Mouse (Mus musculus): Measurements from ENCODE around the gene Trim14.
A peak's percentile ranks its signal among the peaks of the same experiment; 100 is the strongest.

Gene Trim14

GRCm38 (mm10) chr4:46526798-46527557 is 9.0 kb downstream of the Trim14 start:
- DNase-seq = no peak

GRCm38 (mm10) chr4:46526226-46526625 is 9.7 kb downstream of the Trim14 start:
- DNase-seq = no peak

- DNase-seq = no peak
Measured at GRCm38 (mm10) chr4:46523324-46523723, 12.6 kb downstream of the Trim14 start.

GRCm38 (mm10) chr4:46521457-46521856 is 14.5 kb downstream of the Trim14 start:
- no peak for DNase-seq

- DNase-seq = no peak
Measured at GRCm38 (mm10) chr4:46520491-46520890, 15.4 kb downstream of the Trim14 start.

- peak; percentile 87 to 92 for DNase-seq
Measured at GRCm38 (mm10) chr4:46507736-46508460, 28.0 kb downstream of the Trim14 start.

- DNase-seq = peak; percentile 97 to 98
Measured at GRCm38 (mm10) chr4:46506801-46507610, 28.9 kb downstream of the Trim14 start.

GRCm38 (mm10) chr4:46505361-46506057 is 30.4 kb downstream of the Trim14 start:
- DNase-seq = no peak

- DNase-seq = no peak
Measured at GRCm38 (mm10) chr4:46503881-46504280, 32.1 kb downstream of the Trim14 start.

- DNase-seq = no peak
Measured at GRCm38 (mm10) chr4:46502606-46503502, 33.1 kb downstream of the Trim14 start.

- DNase-seq = peak in 1 of 2 experiments; percentile 51
Measured at GRCm38 (mm10) chr4:46498976-46499375, 37.0 kb downstream of the Trim14 start.

GRCm38 (mm10) chr4:46498511-46498910 is 37.4 kb downstream of the Trim14 start:
- no peak for DNase-seq

- peak; percentile 38 to 85 for DNase-seq
Measured at GRCm38 (mm10) chr4:46497286-46497892, 38.6 kb downstream of the Trim14 start.

- DNase-seq = no peak
Measured at GRCm38 (mm10) chr4:46495543-46495942, 40.4 kb downstream of the Trim14 start.

- no peak for DNase-seq
Measured at GRCm38 (mm10) chr4:46493071-46493470, 42.9 kb downstream of the Trim14 start.

- peak; percentile 96 to 98 for DNase-seq
Measured at GRCm38 (mm10) chr4:46489028-46489925, 46.7 kb downstream of the Trim14 start, which contains the start of gene Nans. Gene Nans (plus strand): TSS chr4:46489248.

GRCm38 (mm10) chr4:46487348-46487747 is 48.6 kb downstream of the Trim14 start:
- peak; percentile 80 to 84 for DNase-seq

- peak; percentile 89 to 91 for DNase-seq
Measured at GRCm38 (mm10) chr4:46485696-46486417, 50.1 kb downstream of the Trim14 start.

- no peak for DNase-seq
Measured at GRCm38 (mm10) chr4:46479081-46479480, 56.9 kb downstream of the Trim14 start.
